In the genomic region with DNA sequence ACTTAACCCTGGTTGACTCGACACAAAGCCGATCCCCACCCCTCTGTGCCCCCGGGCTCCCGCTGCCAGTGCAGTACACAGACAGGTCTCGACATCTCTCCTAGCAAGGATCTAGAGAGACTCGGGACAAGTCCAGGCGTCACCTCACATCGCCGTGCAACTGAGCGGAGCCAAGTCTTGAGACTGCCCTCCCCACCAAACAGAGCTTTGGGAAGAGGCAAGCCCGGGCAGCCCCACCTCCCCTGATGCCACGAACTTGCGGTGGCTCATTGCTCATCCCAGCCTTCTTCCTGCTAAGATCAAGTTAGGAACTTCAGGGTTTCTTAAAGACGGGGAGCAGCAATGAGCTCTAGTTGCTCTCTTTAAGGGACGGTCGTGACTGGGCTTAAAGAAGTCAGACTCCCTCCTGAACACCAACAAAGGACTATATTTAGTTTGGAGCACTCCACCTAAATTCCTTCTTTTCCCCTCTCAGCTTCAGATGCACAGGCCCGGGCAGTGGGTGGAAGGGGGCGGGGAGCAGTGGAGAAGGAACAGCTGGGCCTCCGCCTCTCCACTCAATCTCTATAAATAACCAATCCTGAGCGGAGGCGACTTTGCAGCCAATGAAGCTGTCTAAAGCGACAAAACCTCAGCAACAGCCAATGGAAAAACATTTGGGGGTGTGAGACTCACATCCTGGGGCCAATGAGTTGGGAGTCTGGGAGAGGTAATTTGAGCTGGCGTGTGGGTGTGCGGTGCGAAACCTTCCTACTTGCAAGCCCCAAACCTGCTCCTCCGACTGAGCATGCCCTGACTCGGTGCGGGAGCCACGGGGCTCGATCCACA, we compare ENCODE assay signal across 8 mouse cellular contexts. TPM values are rescaled to one million over a fixed set of nuclear protein-coding genes. Genes with fewer than 3 reads are reported as not detected.
DNase-seq lines count a peak whose midpoint lies in the region; ATAC-seq and TF ChIP-seq lines count a peak whose summit lies in the region.

No protein-coding gene starts in this region.

- peak overlapping the region; percentile 85 for H3K9ac ChIP-seq in heart, embryonic 12.5 days
- H3K9ac ChIP-seq in kidney, postnatal 0 days (ENCODE audit: low read depth, low read length) = peak overlapping the region; percentile 78
- peak overlapping the region; percentile 73 for H3K9ac ChIP-seq in liver, embryonic 11.5 days (ENCODE audit: low read depth, low read length)
- peak overlapping the region; percentile 50 for H3K9ac ChIP-seq in stomach, embryonic 14.5 days (replicated peaks; ENCODE audit: low read depth, low read length)

- ATAC-seq in erythroid progenitor cell, adult 5-6 weeks (replicated peaks; ENCODE audit: low FRiP score, poor library complexity, severe bottlenecking) = peak; percentile 18; the same call in 1 of the 2 replicates
- ATAC-seq in heart, embryonic 12.5 days (ENCODE audit: insufficient number of reproducible peaks, low FRiP score) = peak; percentile 90
- peak; percentile 96 for ATAC-seq in kidney, postnatal 0 days (replicated peaks; ENCODE audit: low FRiP score, low read depth)
- ATAC-seq in liver, embryonic 11.5 days (replicated peaks; ENCODE audit: low FRiP score) = peak; percentile 88
- peak; percentile 96 for ATAC-seq in stomach, embryonic 14.5 days (ENCODE audit: insufficient number of reproducible peaks, insufficient read depth, low FRiP score, low read depth)

- no peak for TF ChIP-seq CTCF in kidney, postnatal 0 days (IDR thresholded peaks at IDR 0.05; ENCODE audit: low read depth)

- no peaks in the 10 kb centered on the region for H3K36me3 ChIP-seq in heart, embryonic 12.5 days
- H3K36me3 ChIP-seq in kidney, postnatal 0 days (ENCODE audit: insufficient read depth, low read length) = no peaks in the 10 kb centered on the region
- H3K36me3 ChIP-seq in liver, embryonic 11.5 days (ENCODE audit: control insufficient read depth, insufficient read depth, low read length) = no peaks in the 10 kb centered on the region
- H3K36me3 ChIP-seq in stomach, embryonic 14.5 days (ENCODE audit: control insufficient read depth, insufficient read depth, low read length) = no peaks in the 10 kb centered on the region; the same call in 1 of the 2 replicates

- H3K27ac ChIP-seq in heart, embryonic 12.5 days (ENCODE audit: poor library complexity, severe bottlenecking) = peak overlapping the region; percentile 97
- peak overlapping the region; percentile 94 for H3K27ac ChIP-seq in kidney, postnatal 0 days
- H3K27ac ChIP-seq in liver, embryonic 11.5 days (ENCODE audit: low read depth, low read length) = peak overlapping the region; percentile 80; the same call in 1 of the 2 replicates
- H3K27ac ChIP-seq in stomach, embryonic 14.5 days (ENCODE audit: low read length) = peak overlapping the region; percentile 96

- under 1% methylated on average over 30 of the region's 30 CpGs for WGBS in heart, embryonic 12.5 days
- under 1% methylated on average over 30 of the region's 30 CpGs for WGBS in kidney, postnatal 0 days
- under 1% methylated on average over 30 of the region's 30 CpGs for WGBS in liver, embryonic 11.5 days
- WGBS in stomach, embryonic 14.5 days = under 1% methylated on average over 30 of the region's 30 CpGs

- H3K9me3 ChIP-seq in heart, embryonic 12.5 days (replicated peaks) = no peaks in the 10 kb centered on the region
- no peaks in the 10 kb centered on the region for H3K9me3 ChIP-seq in kidney, postnatal 0 days (replicated peaks; ENCODE audit: low read length)
- H3K9me3 ChIP-seq in liver, embryonic 11.5 days (ENCODE audit: control insufficient read depth, low read length) = no peaks in the 10 kb centered on the region
- H3K9me3 ChIP-seq in stomach, embryonic 14.5 days (ENCODE audit: control insufficient read depth, low read depth, low read length) = no peaks in the 10 kb centered on the region

- DNase-seq in B cell, adult 2 months = peak; percentile 21 to 66
- DNase-seq in brain, embryonic 18.5 days (ENCODE audit: low read depth, low spot score) = peak; percentile 98
- peak; percentile 99 for DNase-seq in kidney, postnatal 0 days (ENCODE audit: low spot score)
- DNase-seq in liver, embryonic 11.5 days (ENCODE audit: low spot score) = peak; percentile 85
- peak; percentile 93 for DNase-seq in naive thymus-derived CD4-positive, alpha-beta T cell, adult 2 months (ENCODE audit: low read depth)

- peaks cover 12% of the 10 kb centered on the region for H3K4me1 ChIP-seq in heart, embryonic 12.5 days (replicated peaks)
- H3K4me1 ChIP-seq in kidney, postnatal 0 days (replicated peaks; ENCODE audit: insufficient read depth, low read length) = no peaks in the 10 kb centered on the region
- H3K4me1 ChIP-seq in liver, embryonic 11.5 days (replicated peaks; ENCODE audit: control insufficient read depth, insufficient read depth, low read length) = peaks cover 10% of the 10 kb centered on the region
- peaks cover 13% of the 10 kb centered on the region; the same call in 1 of the 2 replicates for H3K4me1 ChIP-seq in stomach, embryonic 14.5 days (ENCODE audit: control insufficient read depth, insufficient read depth, low read length)

- peak overlapping the region; percentile 95 for H3K4me3 ChIP-seq in heart, embryonic 12.5 days
- H3K4me3 ChIP-seq in kidney, postnatal 0 days (replicated peaks; ENCODE audit: low read depth, low read length) = peak overlapping the region; percentile 88
- peak overlapping the region; percentile 90 for H3K4me3 ChIP-seq in liver, embryonic 11.5 days (ENCODE audit: low read depth, low read length)
- H3K4me3 ChIP-seq in stomach, embryonic 14.5 days (ENCODE audit: low read depth, low read length) = peak overlapping the region; percentile 91

- H3K27me3 ChIP-seq in heart, embryonic 12.5 days (replicated peaks) = no peaks in the 10 kb centered on the region
- H3K27me3 ChIP-seq in kidney, postnatal 0 days (ENCODE audit: insufficient read depth, low read length) = no peaks in the 10 kb centered on the region
- H3K27me3 ChIP-seq in liver, embryonic 11.5 days (replicated peaks; ENCODE audit: control insufficient read depth, insufficient read depth, low read length) = no peaks in the 10 kb centered on the region
- no peaks in the 10 kb centered on the region for H3K27me3 ChIP-seq in stomach, embryonic 14.5 days (ENCODE audit: control insufficient read depth, insufficient read depth, low read length)

- peak overlapping the region; percentile 86 for H3K4me2 ChIP-seq in heart, embryonic 12.5 days
- H3K4me2 ChIP-seq in kidney, postnatal 0 days (ENCODE audit: low read length) = peak overlapping the region; percentile 74
- H3K4me2 ChIP-seq in liver, embryonic 11.5 days = peak overlapping the region; percentile 98
- peak overlapping the region; percentile 80 for H3K4me2 ChIP-seq in stomach, embryonic 14.5 days (replicated peaks; ENCODE audit: low read depth, low read length)

RNA-seq across cellular contexts. Expression of a gene that starts 1.9 kb away (rescaled TPM):
- total RNA-seq in erythroid progenitor cell, adult 5-6 weeks (2015; ENCODE audit: low replicate concordance) = 1.4 and 1.7 TPM in 2 replicates
- total RNA-seq in erythroid progenitor cell, adult 5-6 weeks (2017; ENCODE audit: low replicate concordance) = 1.4 and 1.9 TPM in 2 replicates
- polyA plus RNA-seq in heart, embryonic 12.5 days (2016; fragmentation: Nextera tagmentation; extraction: Ambion mirVana) = 9.9 and 10.1 TPM in 2 replicates
- polyA plus RNA-seq in kidney, postnatal 0 days (2015; fragmentation: Nextera tagmentation; extraction: Ambion mirVana) = 7.4 and 8.6 TPM in 2 replicates
- polyA plus RNA-seq in liver, embryonic 11.5 days (2014; fragmentation: Nextera tagmentation; extraction: Ambion mirVana) = 7.2 and 7.5 TPM in 2 replicates
- polyA plus RNA-seq in stomach, embryonic 14.5 days (2014; fragmentation: Nextera tagmentation; extraction: Ambion mirVana) = 11.2 and 11.5 TPM in 2 replicates

RNA-seq across cellular contexts. Expression of a gene that starts 2.4 kb away (rescaled TPM):
- not detected in 2 replicates for total RNA-seq in erythroid progenitor cell, adult 5-6 weeks (2015; ENCODE audit: low replicate concordance)
- 0.08 TPM in 1 of 2 replicates, not detected in the other for total RNA-seq in erythroid progenitor cell, adult 5-6 weeks (2017; ENCODE audit: low replicate concordance)
- polyA plus RNA-seq in heart, embryonic 12.5 days (2016; fragmentation: Nextera tagmentation; extraction: Ambion mirVana) = not detected in 2 replicates
- polyA plus RNA-seq in kidney, postnatal 0 days (2015; fragmentation: Nextera tagmentation; extraction: Ambion mirVana) = not detected in 2 replicates
- polyA plus RNA-seq in liver, embryonic 11.5 days (2014; fragmentation: Nextera tagmentation; extraction: Ambion mirVana) = not detected in 2 replicates
- not detected in 2 replicates for polyA plus RNA-seq in stomach, embryonic 14.5 days (2014; fragmentation: Nextera tagmentation; extraction: Ambion mirVana)

Comparison
In these comparisons a context has a peak if more than half of its experiments do, and no peak if none do; other contexts are left out.
1. Peak in every context shown above with its lines: DNase-seq, ATAC-seq, H3K4me3 ChIP-seq and H3K27ac ChIP-seq.
2. DNase-seq: peak in every context shown above with its lines; median percentile 99 in kidney, postnatal 0 days; 98 in brain, embryonic 18.5 days; 93 in naive thymus-derived CD4-positive, alpha-beta T cell, adult 2 months; 85 in liver, embryonic 11.5 days; 44 in B cell, adult 2 months.
3. ATAC-seq: peak in every context shown above with its lines; median percentile 96 in kidney, postnatal 0 days; 96 in stomach, embryonic 14.5 days; 90 in heart, embryonic 12.5 days; 88 in liver, embryonic 11.5 days; 18 in erythroid progenitor cell, adult 5-6 weeks.